Mouse (Mus musculus) midbrain, embryonic 11.5 days (tissue): ENCODE measurements around the gene Mylip. TPM values are rescaled to one million over a fixed set of nuclear protein-coding genes. Genes with fewer than 3 reads are reported as not detected.

ENCODE experiments used
- ATAC-seq: fragments of 200-750 bp; cut with Nextera tagmentation; 2 replicates; pipeline ENCODE4 v1.8.0; 2017; ENCODE audit warnings: moderate TSS enrichment, moderate library complexity; ENCODE audit not compliant: low FRiP score
- DNase-seq: peaks from one replicate; pipeline ENCODE4 v3.0.0; 2015; ENCODE audit warnings: low spot score; ENCODE audit errors: missing footprints
- H3K27ac ChIP-seq: fragments of 300-500 bp; sonication (generic); 2 replicates; pipeline ENCODE4 v1.5.1; 2014; ENCODE audit warnings: low read depth, low read length
- H3K27me3 ChIP-seq: fragments of 300-500 bp; sonication (generic); 2 replicates; pipeline ENCODE4 v1.6.1; 2014; ENCODE audit warnings: mild to moderate bottlenecking, low read length, moderate library complexity, mixed read lengths; ENCODE audit not compliant: control insufficient read depth, insufficient read depth
- H3K36me3 ChIP-seq: fragments of 300-500 bp; sonication (generic); 2 replicates; pipeline ENCODE4 v1.6.1; 2014; ENCODE audit warnings: mild to moderate bottlenecking, low read length, moderate library complexity, mixed read lengths; ENCODE audit not compliant: control insufficient read depth, insufficient read depth
- H3K4me1 ChIP-seq: fragments of 300-500 bp; sonication (generic); 2 replicates; pipeline ENCODE4 v1.6.1; 2014; ENCODE audit warnings: low read length; ENCODE audit not compliant: control insufficient read depth, insufficient read depth
- H3K4me2 ChIP-seq: fragments of 300-500 bp; sonication (generic); 2 replicates; pipeline ENCODE4 v1.6.1; 2014; ENCODE audit warnings: mild to moderate bottlenecking, moderate library complexity
- H3K4me3 ChIP-seq: fragments of 300-500 bp; sonication (generic); 2 replicates; pipeline ENCODE4 v1.5.1; 2014; ENCODE audit warnings: low read depth, low read length
- H3K9ac ChIP-seq: fragments of 300-500 bp; sonication (generic); 2 replicates; pipeline ENCODE4 v1.6.1; 2014; ENCODE audit warnings: low read length
- H3K9me3 ChIP-seq: fragments of 300-500 bp; sonication (generic); 2 replicates; pipeline ENCODE4 v1.6.1; 2016; ENCODE audit warnings: low read length; ENCODE audit not compliant: control insufficient read depth
- WGBS: fragments of 180-500 bp; shearing (Covaris S2); extraction: QIAGEN DNeasy Blood & Tissue Kit; methylation state at CpG from one replicate; pipeline ENCODE4 v1.1.7; 2014; 5-methylcytosine and 5-hydroxymethylcytosine counted together
- polyA plus RNA-seq: library from polyadenylated mRNA; unstranded; fragments of >200 nt; fragmentation: Nextera tagmentation; extraction: Ambion mirVana; gene quantifications from 2 replicates; pipeline ENCODE4 v1.2.1, GENCODE M21; 2014

Mylip gene
- polyA plus RNA-seq, 1 experiment from 2014 or later, result 3.9 TPM

DNA sequence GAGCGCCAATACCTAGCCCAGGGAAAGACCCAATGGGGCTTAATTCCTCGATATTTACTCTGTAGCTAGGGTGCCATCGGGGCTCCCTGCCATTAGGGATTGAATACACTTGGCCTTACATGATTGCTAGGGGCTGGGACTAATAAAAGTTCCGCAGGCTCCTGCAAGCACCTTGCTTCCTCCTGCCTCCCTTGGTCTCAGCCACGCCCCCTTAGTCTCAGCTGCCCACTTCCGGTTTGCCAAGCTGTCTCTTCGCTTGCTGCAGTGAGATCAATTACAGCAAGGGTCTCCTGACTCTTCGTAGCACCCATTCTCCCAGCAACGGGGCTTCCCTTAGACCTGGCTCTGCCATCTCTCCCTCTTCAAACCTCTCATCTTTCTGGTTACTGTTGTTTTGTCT, 63.5 kb downstream of the Mylip start:
- no peak overlapping the region for H3K4me2 ChIP-seq
- 85% methylated on average over 9 of the region's 9 CpGs for WGBS
- ATAC-seq, result no peak
- H3K27me3 ChIP-seq, result no peaks in the 10 kb centered on the region
- no peak overlapping the region for H3K9ac ChIP-seq
- no peak overlapping the region for H3K4me3 ChIP-seq
- H3K27ac ChIP-seq, result no peak overlapping the region
- no peaks in the 10 kb centered on the region for H3K9me3 ChIP-seq
- no peaks in the 10 kb centered on the region for H3K36me3 ChIP-seq
- no peak for DNase-seq
- peaks cover 5% of the 10 kb centered on the region; the same call in 1 of the 2 replicates for H3K4me1 ChIP-seq

DNA sequence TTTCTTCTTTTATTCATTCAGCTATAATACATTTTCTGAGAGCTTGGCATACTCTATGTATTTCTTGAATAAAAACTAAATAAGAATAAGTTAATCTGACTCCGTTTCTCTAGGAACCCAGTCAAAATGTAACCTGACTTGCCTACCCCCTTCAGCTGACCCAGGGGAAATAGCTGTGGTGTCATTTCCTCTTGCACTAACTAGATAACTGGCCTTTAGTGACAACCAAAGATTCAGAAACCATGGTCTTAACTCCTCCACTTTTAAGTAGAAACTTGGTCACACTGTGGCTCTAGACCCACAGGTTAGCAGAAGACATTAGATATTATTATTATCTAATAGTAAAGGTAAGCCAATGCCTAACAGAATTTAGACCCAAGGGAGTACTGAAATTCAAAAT, 64.5 kb downstream of the Mylip start:
- Histone ChIP-seq H3K36me3 (no peaks in the 10 kb centered on the region), H3K9ac (no peak overlapping the region), H3K4me3 (no peak overlapping the region), H3K4me2 (no peak overlapping the region), H3K4me1 (peaks cover 5% of the 10 kb centered on the region; the same call in 1 of the 2 replicates), H3K27ac (no peak overlapping the region), H3K9me3 (no peaks in the 10 kb centered on the region), H3K27me3 (no peaks in the 10 kb centered on the region)
- WGBS, result 81% methylated on average over 1 of the region's 1 CpGs
- ATAC-seq (no peak), DNase-seq (no peak)

DNA sequence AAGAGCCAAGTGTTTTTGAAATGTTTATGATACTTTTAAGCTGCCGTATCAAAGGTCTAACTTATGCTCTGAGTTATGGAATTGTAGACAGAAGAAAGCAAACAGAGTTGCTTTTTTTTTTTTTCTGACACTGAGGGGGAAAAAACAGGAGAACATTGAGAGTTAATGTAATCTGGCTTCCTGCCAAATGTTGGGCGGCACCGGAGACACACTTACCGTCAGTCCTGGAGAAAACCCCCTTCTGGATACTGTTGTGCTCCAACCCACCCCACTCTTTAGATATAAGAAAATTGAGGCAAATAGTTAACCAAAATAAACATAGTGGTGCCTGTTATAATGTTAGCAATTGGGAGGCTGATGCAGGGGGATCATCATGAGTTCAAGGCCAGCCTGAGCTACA, 65.1 kb downstream of the Mylip start:
- no peak overlapping the region for H3K9ac ChIP-seq
- no peaks in the 10 kb centered on the region for H3K9me3 ChIP-seq
- H3K4me2 ChIP-seq, result no peak overlapping the region
- DNase-seq, result no peak
- peaks cover 5% of the 10 kb centered on the region; the same call in 1 of the 2 replicates for H3K4me1 ChIP-seq
- no peak overlapping the region for H3K4me3 ChIP-seq
- no peaks in the 10 kb centered on the region for H3K27me3 ChIP-seq
- no peak for ATAC-seq
- no peak overlapping the region for H3K27ac ChIP-seq
- no peaks in the 10 kb centered on the region for H3K36me3 ChIP-seq
- WGBS, result 66% methylated on average over 4 of the region's 4 CpGs

DNA sequence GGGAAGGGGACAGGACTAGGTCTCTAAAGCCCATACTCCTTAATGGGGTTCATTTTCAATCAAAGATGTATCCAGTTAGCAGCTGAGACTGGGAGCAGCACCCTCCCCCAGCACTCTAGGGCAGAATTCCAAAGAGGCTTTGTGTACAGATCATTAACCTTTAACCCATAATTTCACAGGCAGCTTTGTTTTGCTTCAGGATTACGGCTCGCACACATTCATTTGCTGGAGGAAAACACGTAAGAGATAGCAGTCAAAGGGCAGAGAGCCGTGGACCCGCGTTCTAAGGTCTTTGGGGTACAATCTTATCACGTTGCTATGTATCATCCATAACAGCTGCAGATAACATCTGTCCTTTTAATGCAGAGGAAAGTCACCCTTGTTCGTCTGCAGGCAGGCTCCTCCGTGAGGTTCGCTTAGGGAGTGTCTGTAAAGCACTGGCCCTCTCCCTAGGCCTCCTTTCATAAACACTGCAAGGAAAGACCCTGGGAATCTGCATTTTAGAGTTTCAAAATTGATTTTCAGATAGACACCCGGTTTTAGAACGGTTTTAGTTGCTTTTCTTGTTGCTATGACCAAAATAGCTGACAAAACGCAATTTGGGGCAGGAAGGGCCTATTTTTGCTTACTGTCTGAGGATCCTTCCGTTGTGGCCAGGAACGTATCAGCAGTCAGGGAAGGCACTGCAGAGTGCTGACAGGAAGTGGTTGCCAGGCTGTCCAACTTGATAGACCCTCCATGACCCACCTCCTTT, 65.7 kb downstream of the Mylip start:
- Histone ChIP-seq H3K27me3 (no peaks in the 10 kb centered on the region), H3K36me3 (no peaks in the 10 kb centered on the region), H3K4me2 (no peak overlapping the region), H3K4me1 (peaks cover 5% of the 10 kb centered on the region; the same call in 1 of the 2 replicates), H3K27ac (no peak overlapping the region), H3K9ac (no peak overlapping the region), H3K9me3 (no peaks in the 10 kb centered on the region), H3K4me3 (no peak overlapping the region)
- ATAC-seq (0 out of 2 replicates have a peak, but pooled peaks have one; percentile 58), DNase-seq (peak; percentile 88)
- 29% methylated on average over 15 of the region's 15 CpGs for WGBS

GRCm38 (mm10) chr13:45455862-45456192, 66.3 kb downstream of the Mylip start:
- Histone ChIP-seq H3K4me3 (no peak overlapping the region), H3K27me3 (no peaks in the 10 kb centered on the region), H3K36me3 (no peaks in the 10 kb centered on the region), H3K27ac (no peak overlapping the region), H3K9ac (no peak overlapping the region), H3K9me3 (no peaks in the 10 kb centered on the region), H3K4me2 (no peak overlapping the region), H3K4me1 (peaks cover 5% of the 10 kb centered on the region; the same call in 1 of the 2 replicates)
- WGBS, result 58% methylated on average over 2 of the region's 2 CpGs
- DNase-seq (no peak), ATAC-seq (no peak)

- H3K4me3 ChIP-seq, result no peak overlapping the region
- H3K36me3 ChIP-seq, result no peaks in the 10 kb centered on the region
- ATAC-seq, result no peak
- H3K4me2 ChIP-seq, result no peak overlapping the region
- H3K9me3 ChIP-seq, result no peaks in the 10 kb centered on the region
- no peak for DNase-seq
- WGBS, result 84% methylated on average over 7 of the region's 7 CpGs
- H3K27me3 ChIP-seq, result no peaks in the 10 kb centered on the region
- no peak overlapping the region for H3K9ac ChIP-seq
- H3K27ac ChIP-seq, result no peak overlapping the region
- H3K4me1 ChIP-seq, result peaks cover 5% of the 10 kb centered on the region; the same call in 1 of the 2 replicates
Observed at GRCm38 (mm10) chr13:45457459-45457858, 67.9 kb downstream of the Mylip start.

DNA sequence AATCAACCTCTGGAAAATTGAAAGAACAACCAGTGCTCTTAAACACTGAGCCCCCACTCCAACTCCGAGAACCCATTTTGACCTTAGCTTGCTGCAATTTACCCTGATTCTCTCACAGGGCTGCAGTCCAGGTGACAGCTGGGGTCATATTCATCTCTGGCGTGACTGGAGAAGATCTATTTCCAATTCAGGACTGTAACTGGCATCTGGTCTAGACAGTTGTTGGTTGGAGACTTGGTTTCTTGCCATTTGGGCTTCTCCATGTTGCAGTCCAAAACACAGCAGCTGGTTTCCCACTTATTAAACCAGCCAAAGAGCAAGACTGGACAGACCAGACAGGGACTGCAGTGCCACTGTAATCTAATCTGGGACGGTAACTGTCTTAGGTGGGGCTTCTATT, 70.6 kb downstream of the Mylip start:
- Histone ChIP-seq H3K4me2 (no peak overlapping the region), H3K4me1 (peaks cover under 1% of the 10 kb centered on the region; the same call in 1 of the 2 replicates), H3K36me3 (no peaks in the 10 kb centered on the region), H3K9ac (no peak overlapping the region), H3K9me3 (no peaks in the 10 kb centered on the region), H3K27ac (no peak overlapping the region), H3K4me3 (no peak overlapping the region), H3K27me3 (no peaks in the 10 kb centered on the region)
- ATAC-seq (no peak), DNase-seq (no peak)
- WGBS, result 89% methylated on average over 3 of the region's 3 CpGs

- H3K4me1 ChIP-seq, result no peaks in the 10 kb centered on the region
- H3K36me3 ChIP-seq, result no peaks in the 10 kb centered on the region
- H3K9me3 ChIP-seq, result no peaks in the 10 kb centered on the region
- no peak overlapping the region for H3K4me3 ChIP-seq
- no peak overlapping the region for H3K27ac ChIP-seq
- 84% methylated on average over 14 of the region's 14 CpGs for WGBS
- no peak overlapping the region for H3K4me2 ChIP-seq
- H3K9ac ChIP-seq, result no peak overlapping the region
- ATAC-seq, result no peak
- H3K27me3 ChIP-seq, result no peaks in the 10 kb centered on the region
- no peak for DNase-seq
Observed at GRCm38 (mm10) chr13:45461370-45461958, 71.9 kb downstream of the Mylip start.
